Mouse (Mus musculus) forebrain, embryonic 16.5 days (tissue): ENCODE results near the gene Rpl5. TPM values are rescaled to one million over a fixed set of nuclear protein-coding genes. Genes with fewer than 3 reads are reported as not detected.

Experiments used
- ATAC-seq: fragments of 200-750 bp; cut with Nextera tagmentation; 2 replicates; pipeline ENCODE4 v1.8.0; 2017; ENCODE audit warnings: mild to moderate bottlenecking, moderate library complexity
- H3K27ac ChIP-seq: fragments of 300-500 bp; sonication (generic); 2 replicates; pipeline ENCODE4 v1.5.1; 2014; ENCODE audit warnings: low read length, control low read depth
- H3K27me3 ChIP-seq: fragments of 300-500 bp; sonication (generic); replicated peaks from 2 replicates; pipeline ENCODE4 v1.6.1; 2014; ENCODE audit warnings: low read length; ENCODE audit not compliant: control insufficient read depth, insufficient read depth
- H3K36me3 ChIP-seq: fragments of 300-500 bp; sonication (generic); 2 replicates; pipeline ENCODE4 v1.6.1; 2014; ENCODE audit not compliant: control insufficient read depth, insufficient read depth
- H3K4me1 ChIP-seq: fragments of 300-500 bp; sonication (generic); replicated peaks from 2 replicates; pipeline ENCODE4 v1.6.1; 2014; ENCODE audit warnings: low read length; ENCODE audit not compliant: control insufficient read depth, insufficient read depth
- H3K4me2 ChIP-seq: fragments of 300-500 bp; sonication (generic); 2 replicates; pipeline ENCODE4 v1.6.1; 2014; ENCODE audit warnings: mild to moderate bottlenecking, low read length, control low read depth
- H3K4me3 ChIP-seq: fragments of 300-500 bp; sonication (generic); replicated peaks from 2 replicates; pipeline ENCODE4 v1.5.1; 2014; ENCODE audit warnings: mild to moderate bottlenecking, low read length, control low read depth
- H3K9ac ChIP-seq: fragments of 300-500 bp; sonication (generic); replicated peaks from 2 replicates; pipeline ENCODE4 v1.6.1; 2014; ENCODE audit warnings: low read depth, low read length, control low read depth
- H3K9me3 ChIP-seq: fragments of 300-500 bp; sonication (generic); 2 replicates; pipeline ENCODE4 v1.6.1; 2016; ENCODE audit warnings: low read length; ENCODE audit not compliant: control insufficient read depth
- WGBS: fragments of 180-500 bp; shearing (Covaris S2); extraction: QIAGEN DNeasy Blood & Tissue Kit; methylation state at CpG from one replicate; pipeline ENCODE4 v1.1.7; 2014; 5-methylcytosine and 5-hydroxymethylcytosine counted together
- polyA plus RNA-seq: library from polyadenylated mRNA; unstranded; fragments of >200 nt; fragmentation: Nextera tagmentation; extraction: Ambion mirVana; gene quantifications from 2 replicates; pipeline ENCODE4 v1.2.1, GENCODE M21; 2015

Rpl5 gene
- 75.2 and 76.8 TPM in 2 replicates for polyA plus RNA-seq

DNA sequence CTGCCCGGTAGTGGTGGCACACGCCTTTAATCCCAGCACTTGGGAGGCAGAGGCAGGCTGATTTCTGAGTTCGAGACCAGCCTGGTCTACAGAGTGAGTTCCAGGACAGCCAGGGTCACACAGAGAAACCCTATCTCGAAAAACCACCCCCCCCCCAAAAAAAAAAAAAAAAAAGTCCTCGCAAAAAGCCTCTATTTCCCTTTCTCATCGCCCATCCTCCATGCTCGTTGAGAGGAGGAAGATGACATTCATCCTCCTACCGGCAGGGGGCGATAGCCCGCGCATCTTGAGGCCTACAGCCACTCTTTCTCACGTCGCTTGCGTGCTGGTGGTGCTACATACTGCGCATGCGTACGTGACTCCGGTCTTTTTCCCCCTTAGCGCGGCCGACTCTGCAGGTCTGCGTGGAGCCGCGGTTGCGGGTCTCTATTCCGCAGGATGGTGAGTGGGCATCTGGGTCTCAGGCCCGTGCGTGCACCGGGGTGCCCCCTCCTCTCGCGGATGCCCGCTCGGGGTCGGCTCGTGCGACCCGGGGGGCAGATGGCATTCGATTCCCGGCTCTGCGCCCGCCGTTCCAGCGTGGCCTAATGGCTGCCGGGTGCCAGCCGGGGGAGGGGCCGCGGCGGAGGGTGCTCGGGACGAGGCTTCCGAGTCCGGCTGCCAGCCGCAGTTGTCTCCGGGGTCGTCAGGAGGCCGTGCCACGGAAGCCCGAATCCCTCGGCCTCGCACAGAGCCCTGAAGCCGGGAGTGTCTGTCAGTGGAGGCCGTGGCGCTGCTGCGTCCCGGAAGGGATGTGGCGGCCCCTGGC lies at the start of gene Rpl5:
Rpl5 (plus strand) TSS at position 297 of the 808 bp plus-strand sequence.
- peak; percentile 98 for ATAC-seq
- no peaks in the 10 kb centered on the region for H3K27me3 ChIP-seq
- H3K4me1 ChIP-seq: peaks cover 16% of the 10 kb centered on the region
- WGBS: 4% methylated on average over 65 of the region's 66 CpGs
- no peaks in the 10 kb centered on the region for H3K9me3 ChIP-seq
- H3K36me3 ChIP-seq: peaks cover 17% of the 10 kb centered on the region
- peak within 1 kb of the TSS; percentile 97 for H3K9ac ChIP-seq
- H3K4me2 ChIP-seq: peak within 1 kb of the TSS; percentile 78
- H3K27ac ChIP-seq: peak within 1 kb of the TSS; percentile 73
- H3K4me3 ChIP-seq: peak within 1 kb of the TSS; percentile 96

DNA sequence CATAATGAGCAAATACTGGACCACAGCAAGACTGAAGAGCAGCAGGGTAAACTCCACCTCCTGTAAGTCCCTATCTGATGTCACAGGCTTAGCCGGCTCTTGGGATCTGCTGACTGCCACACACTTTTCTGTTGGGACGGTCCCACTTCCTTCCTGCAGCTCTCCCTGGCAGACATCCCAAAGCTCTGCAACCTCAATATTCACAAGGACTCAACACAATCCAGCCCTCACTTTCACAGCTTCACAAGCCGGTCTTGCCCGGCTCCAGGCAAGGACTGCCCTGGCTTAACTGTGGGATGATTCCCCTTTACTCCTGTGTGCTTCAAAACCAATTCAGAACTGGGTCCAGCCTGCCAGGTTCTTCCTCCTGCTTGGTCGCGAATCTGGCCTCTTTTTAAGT lies 46.5 kb upstream of the Rpl5 start:
- H3K4me2 ChIP-seq: no peak overlapping the region; the same call in 1 of the 2 replicates
- no peak for ATAC-seq
- H3K27me3 ChIP-seq: no peaks in the 10 kb centered on the region
- H3K9ac ChIP-seq: no peak overlapping the region
- 10% methylated on average over 6 of the region's 6 CpGs for WGBS
- H3K36me3 ChIP-seq: no peaks in the 10 kb centered on the region
- 0 out of 2 replicates have a peak, but pooled peaks cover 3% of the 10 kb centered on the region for H3K9me3 ChIP-seq
- peaks cover 7% of the 10 kb centered on the region; the same call in 1 of the 2 replicates for H3K4me1 ChIP-seq
- H3K27ac ChIP-seq: no peak overlapping the region
- H3K4me3 ChIP-seq: no peak overlapping the region

DNA sequence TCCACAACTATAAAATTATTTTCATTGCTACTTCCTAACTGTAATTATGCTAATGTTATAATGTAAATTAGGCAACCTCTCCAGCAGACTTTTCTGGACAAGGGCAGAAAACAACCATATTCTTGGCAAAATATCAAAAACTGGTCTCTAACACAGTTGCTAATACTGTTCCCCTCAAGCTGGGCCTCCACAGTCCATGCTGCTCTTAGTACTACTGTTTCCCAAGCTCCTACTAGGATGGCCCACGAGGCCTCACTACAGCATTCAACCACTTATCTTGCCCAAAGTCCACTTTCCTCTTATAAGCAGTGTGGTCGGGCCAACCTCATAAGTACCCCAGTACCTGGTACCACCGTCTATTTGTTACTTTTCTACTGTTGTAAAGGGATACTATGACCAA lies 45.7 kb upstream of the Rpl5 start:
- H3K9ac ChIP-seq: no peak overlapping the region
- H3K4me3 ChIP-seq: no peak overlapping the region
- 0 out of 2 replicates have a peak, but pooled peaks cover 3% of the 10 kb centered on the region for H3K9me3 ChIP-seq
- ATAC-seq: no peak
- peaks cover 7% of the 10 kb centered on the region; the same call in 1 of the 2 replicates for H3K4me1 ChIP-seq
- H3K36me3 ChIP-seq: no peaks in the 10 kb centered on the region
- H3K27me3 ChIP-seq: no peaks in the 10 kb centered on the region
- no peak overlapping the region for H3K4me2 ChIP-seq
- H3K27ac ChIP-seq: no peak overlapping the region
- 71% methylated on average over 3 of the region's 3 CpGs for WGBS

DNA sequence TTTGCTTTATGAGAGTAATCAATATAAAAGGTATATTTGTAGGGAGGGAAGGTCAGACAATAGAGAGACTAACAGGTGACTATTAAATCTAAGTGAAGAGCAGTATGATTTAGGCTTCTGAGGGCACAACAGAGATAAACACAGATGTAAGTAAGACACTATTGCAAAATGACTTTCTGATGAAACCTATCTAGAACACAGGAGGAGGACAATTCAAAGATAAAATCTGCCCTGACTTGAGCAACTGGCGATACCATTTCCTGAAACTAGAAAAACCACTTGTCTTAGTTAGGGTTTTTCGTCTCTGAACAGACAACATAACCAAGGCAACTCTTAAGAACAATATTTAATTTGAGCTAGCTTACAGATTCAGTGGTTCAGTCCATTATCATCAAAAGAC lies 44.8 kb upstream of the Rpl5 start:
- no peaks in the 10 kb centered on the region for H3K36me3 ChIP-seq
- 99% methylated on average over 2 of the region's 2 CpGs for WGBS
- H3K27me3 ChIP-seq: no peaks in the 10 kb centered on the region
- H3K4me2 ChIP-seq: no peak overlapping the region
- no peak overlapping the region for H3K27ac ChIP-seq
- no peaks in the 10 kb centered on the region for H3K9me3 ChIP-seq
- H3K9ac ChIP-seq: no peak overlapping the region
- H3K4me1 ChIP-seq: peaks cover 7% of the 10 kb centered on the region; the same call in 1 of the 2 replicates
- H3K4me3 ChIP-seq: no peak overlapping the region
- ATAC-seq: no peak

DNA sequence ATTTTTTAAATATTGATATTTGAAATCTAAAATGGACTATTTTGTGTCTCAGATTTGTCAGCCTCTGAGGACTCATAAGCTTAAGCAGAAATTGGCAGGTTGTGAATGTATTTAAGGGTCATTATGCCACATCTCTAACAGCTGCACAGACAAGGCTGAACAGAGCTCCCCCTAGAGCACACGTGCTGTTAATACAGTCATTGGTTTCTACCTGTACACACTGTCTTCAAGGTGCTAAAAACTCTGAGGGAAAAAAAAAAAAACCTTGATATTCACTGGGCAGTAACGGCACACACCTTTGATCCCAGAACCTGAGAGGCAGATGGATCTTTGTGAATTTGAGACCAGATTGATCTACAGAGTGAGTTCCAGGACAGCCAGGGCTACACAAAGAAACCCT lies 41.3 kb upstream of the Rpl5 start:
- WGBS: 51% methylated on average over 2 of the region's 2 CpGs
- H3K4me2 ChIP-seq: no peak overlapping the region
- no peak overlapping the region for H3K9ac ChIP-seq
- no peak overlapping the region for H3K4me3 ChIP-seq
- no peaks in the 10 kb centered on the region for H3K9me3 ChIP-seq
- no peaks in the 10 kb centered on the region for H3K36me3 ChIP-seq
- no peaks in the 10 kb centered on the region for H3K27me3 ChIP-seq
- no peak for ATAC-seq
- peaks cover 5% of the 10 kb centered on the region; the same call in 1 of the 2 replicates for H3K4me1 ChIP-seq
- no peak overlapping the region for H3K27ac ChIP-seq

DNA sequence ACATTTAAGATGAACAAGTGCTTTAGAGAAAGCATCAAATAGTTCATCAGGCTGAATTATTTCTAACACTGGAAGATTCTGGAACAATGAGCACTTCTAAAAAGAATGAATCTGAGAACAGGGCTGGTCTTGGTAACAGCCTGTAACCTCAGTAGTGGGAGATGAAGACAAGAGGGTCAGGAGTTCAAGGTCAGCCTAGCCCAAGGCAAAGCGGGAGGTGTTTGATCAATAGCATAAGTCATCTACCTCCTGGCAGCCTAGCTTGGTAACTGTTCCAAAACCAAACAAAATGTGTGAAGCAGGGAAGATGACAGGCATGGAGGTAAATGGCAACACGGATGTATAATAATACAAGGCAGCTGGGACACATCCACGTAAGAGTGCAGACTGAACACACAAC lies 36.3 kb upstream of the Rpl5 start:
- Histone ChIP-seq H3K9ac (no peak overlapping the region), H3K4me3 (no peak overlapping the region), H3K27me3 (no peaks in the 10 kb centered on the region), H3K27ac (no peak overlapping the region), H3K9me3 (no peaks in the 10 kb centered on the region), H3K4me1 (peaks cover 3% of the 10 kb centered on the region), H3K4me2 (no peak overlapping the region), H3K36me3 (no peaks in the 10 kb centered on the region)
- WGBS: 87% methylated on average over 3 of the region's 3 CpGs
- ATAC-seq: no peak

DNA sequence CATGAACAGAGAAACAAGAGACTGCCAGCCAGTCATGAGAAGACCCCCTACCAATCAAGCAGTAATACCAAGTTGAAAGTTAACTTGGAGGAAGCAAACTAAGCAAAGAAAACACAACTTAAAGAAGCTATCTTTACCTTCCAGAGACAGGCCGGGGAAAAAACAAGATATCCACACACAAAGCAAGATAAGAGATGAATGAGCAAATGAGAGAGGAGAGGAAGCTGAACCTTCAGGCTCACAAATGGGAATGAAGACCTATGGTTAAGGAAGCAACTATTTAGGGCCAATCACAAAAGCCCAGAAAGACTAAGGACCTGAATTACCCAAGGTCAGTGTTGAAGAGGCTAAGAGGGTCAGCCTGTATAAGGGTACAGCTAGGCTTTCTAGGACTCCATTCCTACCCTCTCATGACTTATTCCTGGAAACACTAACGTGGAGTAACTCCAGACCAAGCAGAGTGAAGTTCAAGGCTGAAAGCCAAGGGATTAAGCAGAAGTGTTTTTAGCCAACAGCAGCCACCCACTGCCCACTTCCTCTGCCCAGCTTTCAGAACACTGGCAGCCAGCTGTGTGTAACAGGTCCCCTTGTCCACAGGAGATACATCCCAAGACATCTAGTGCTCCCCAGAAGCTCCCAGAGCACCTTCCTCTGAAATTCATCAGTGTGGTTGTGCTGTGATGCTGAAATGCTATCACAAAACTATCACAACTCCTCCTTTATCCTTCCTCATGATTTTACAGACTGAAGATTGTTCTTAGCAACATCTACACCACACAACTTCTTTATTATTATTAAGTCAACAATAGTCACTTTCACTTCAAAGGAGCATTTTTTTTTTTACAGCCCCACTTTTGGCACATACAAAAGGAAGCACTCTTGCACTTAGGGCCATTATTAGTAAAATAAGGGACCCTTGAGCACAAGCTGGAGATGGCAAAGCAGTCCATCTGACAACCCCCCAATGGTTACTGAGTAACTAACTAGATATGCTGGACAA lies 33.9 kb upstream of the Rpl5 start:
- Histone ChIP-seq H3K36me3 (no peaks in the 10 kb centered on the region), H3K27me3 (no peaks in the 10 kb centered on the region), H3K4me2 (no peak overlapping the region), H3K9me3 (no peaks in the 10 kb centered on the region), H3K27ac (no peak overlapping the region), H3K4me3 (no peak overlapping the region), H3K9ac (no peak overlapping the region), H3K4me1 (peaks cover 3% of the 10 kb centered on the region)
- no peak for ATAC-seq
- WGBS: 73% methylated on average over 2 of the region's 2 CpGs

DNA sequence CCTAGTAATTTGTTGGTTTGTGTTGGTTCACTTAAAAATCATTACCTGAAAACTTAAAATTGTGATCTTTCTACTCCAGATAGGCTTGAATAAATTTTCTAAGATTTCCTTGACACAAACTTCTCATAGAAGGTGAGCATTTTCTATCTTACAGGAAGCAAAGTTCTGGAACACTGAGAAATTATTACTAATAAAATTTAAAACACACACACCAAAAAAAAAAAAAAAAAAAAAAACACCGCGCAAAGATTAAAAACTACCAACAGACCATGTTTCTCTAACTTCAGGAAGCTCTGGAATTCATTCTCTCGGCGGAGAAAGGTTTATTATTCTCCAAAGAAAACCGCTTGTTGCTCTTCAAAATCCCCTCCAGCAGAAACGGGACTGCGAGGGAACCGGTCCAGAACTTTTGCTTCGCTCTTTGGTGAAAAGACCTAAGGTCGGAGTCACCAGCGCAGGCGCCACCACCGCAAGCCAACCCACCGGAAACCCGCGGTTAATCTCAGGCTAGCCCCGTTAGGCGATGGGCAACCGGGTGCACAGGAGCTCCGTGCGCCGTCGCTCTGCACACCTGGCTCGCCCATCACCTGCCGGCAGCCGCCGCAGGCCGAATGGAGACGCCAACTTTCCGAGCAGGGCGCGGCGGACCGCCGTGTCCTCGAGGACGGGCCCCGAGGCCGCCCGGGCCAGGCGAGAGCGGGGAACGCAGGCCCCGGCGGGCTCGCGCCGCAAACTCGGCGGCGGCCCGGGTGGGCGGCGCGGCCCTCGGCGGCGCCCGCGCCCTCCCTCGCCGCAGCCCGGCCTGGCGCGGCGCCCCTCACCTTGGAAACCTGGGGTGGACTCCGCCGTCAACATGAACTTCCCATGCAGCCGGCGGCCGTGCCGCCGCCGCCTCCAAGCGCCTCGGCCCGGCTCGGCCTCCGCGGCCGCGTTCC lies 32.1 kb upstream of the Rpl5 start:
- under 1% methylated on average over 56 of the region's 82 CpGs for WGBS
- peaks cover 3% of the 10 kb centered on the region for H3K4me1 ChIP-seq
- H3K4me2 ChIP-seq: peak overlapping the region; percentile 74

More for the DNA sequence above, 32.1 kb upstream of the Rpl5 start:
- H3K27me3 ChIP-seq: no peaks in the 10 kb centered on the region
- H3K4me3 ChIP-seq: peak overlapping the region; percentile 92
- peak overlapping the region; percentile 84 for H3K9ac ChIP-seq
- peak; percentile 67 for ATAC-seq
- H3K27ac ChIP-seq: peak overlapping the region; percentile 91
- no peaks in the 10 kb centered on the region for H3K36me3 ChIP-seq
- H3K9me3 ChIP-seq: no peaks in the 10 kb centered on the region
